Mouse (Mus musculus) liver, postnatal 0 days (tissue): ENCODE data around the gene Itgbl1.

Source experiments
- CTCF ChIP-seq: sonication (generic); IDR thresholded peaks from 2 replicates; pipeline ENCODE4 v1.5.1; 2016; ENCODE audit warnings: antibody characterized with exemption, low read depth
- EP300 ChIP-seq: IDR thresholded peaks from 2 replicates; pipeline ENCODE4 v1.6.1; 2016; ENCODE audit warnings: antibody characterized with exemption, low read depth, mild to moderate bottlenecking

DNA sequence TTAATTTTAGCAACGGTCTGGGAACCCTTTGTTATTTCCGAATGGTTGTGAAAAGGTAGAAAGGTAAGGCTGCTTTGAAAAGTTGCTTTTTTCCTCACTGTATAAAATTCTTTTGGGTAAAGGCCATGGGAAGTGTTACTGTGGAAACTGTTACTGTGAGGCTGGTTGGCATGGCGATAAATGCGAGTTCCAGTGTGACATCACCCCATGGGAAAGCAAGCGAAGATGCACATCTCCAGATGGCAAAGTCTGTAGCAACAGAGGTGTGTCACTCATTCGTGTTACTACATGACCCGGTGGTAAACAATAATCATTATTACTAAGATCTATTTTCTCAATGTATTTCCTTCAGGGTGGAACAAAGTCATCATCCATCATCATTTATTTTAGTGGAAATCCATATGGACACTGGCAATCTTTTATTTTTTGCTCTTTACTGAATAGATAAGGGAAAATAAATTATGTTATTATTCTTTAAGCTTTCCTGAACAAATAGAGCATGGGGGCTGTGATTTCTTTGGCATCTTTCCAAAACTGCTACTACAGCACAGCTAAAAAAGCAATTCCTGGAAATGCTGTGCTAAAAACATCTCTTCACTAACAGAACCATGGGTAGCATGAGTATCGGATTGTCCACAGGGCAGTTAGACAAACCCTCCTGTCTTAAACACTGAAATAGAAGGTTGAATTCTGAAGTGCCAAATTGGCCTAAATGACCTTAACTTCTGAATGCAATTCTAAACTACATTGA lies 184.1 kb downstream of the Itgbl1 start:
- TF ChIP-seq CTCF (no peak), EP300 (no peak)
